ENCODE assay signal across 19 mouse cellular contexts in genomic region chr9:69051890-69052289, GRCm38 (mm10).
"Had no signal": no experiment of that assay in that cellular context is flagged by ENCODE, and none has a peak within 500 bp of the region (broad histone marks: within the 10 kb centered on the region; RNA-seq: fewer than 3 reads in every experiment).

No protein-coding gene starts in this region.

- H3K27ac ChIP-seq: midbrain, embryonic 10.5 days; midbrain, embryonic 12.5 days; neural tube, embryonic 13.5 days; neural tube, embryonic 15.5 days; stomach, embryonic 15.5 days; stomach, postnatal 0 days had no signal

- H3K4me3 ChIP-seq: midbrain, embryonic 10.5 days; midbrain, embryonic 12.5 days; myocyte; neural tube, embryonic 13.5 days; neural tube, embryonic 15.5 days; stomach, embryonic 15.5 days had no signal

- DNase-seq: lung, adult 18-20 months; lung, embryonic 14.5 days; lung, postnatal 10 days; lung, postnatal 4 days; midbrain, embryonic 14.5 days; retina, postnatal 1 day; right cerebral cortex, adult 18-20 months; right cerebral cortex, postnatal 25 days; right cerebral cortex, postnatal 4 days; thymus, adult 2 months; thymus, postnatal 25 days; thymus, postnatal 4 days had no signal
